Mouse (Mus musculus) layer of hippocampus, postnatal 36 days (tissue): ENCODE results near the gene Scgb1b29. TPM values are rescaled to one million over a fixed set of nuclear protein-coding genes. Genes with fewer than 3 reads are reported as not detected.
"Not testable (repeated sequence)": the region's sequence is repeated elsewhere in the genome, so short reads cannot be mapped to it uniquely, and the experiment has no call there.

Experiments
- DNase-seq, 2 experiments: peaks; one replicate each; pipeline ENCODE4 v3.0.0; 2022
- total RNA-seq, 2 experiments: library from RNA; stranded (reverse); gene quantifications; 2 replicates each; pipeline ENCODE4 v1.2.3; 2021

Scgb1b29 gene
- not detected for total RNA-seq

DNA sequence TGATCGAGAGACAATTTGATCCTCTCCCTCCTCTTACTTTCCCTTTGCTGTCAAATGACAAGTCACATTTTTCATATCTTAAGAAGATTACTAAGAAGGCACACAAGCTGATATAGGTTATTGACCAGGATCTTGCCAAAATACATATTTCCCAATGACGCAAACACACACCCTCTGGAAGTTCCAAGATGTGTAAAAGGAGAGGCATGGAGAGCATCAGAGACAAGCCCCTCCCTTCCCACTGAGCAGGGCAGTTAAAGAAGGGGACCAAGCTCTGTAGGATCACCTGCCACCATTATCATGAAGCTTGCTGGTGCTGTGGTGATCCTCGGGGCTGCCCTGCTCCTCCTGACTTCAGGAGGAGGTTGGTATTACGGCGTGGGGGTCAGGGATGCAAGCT is at the start of gene Scgb1b29:
Gene Scgb1b29, plus strand, starts transcription at position 301 of the 400 bp plus-strand sequence.
- not testable (repeated sequence) for DNase-seq

DNA sequence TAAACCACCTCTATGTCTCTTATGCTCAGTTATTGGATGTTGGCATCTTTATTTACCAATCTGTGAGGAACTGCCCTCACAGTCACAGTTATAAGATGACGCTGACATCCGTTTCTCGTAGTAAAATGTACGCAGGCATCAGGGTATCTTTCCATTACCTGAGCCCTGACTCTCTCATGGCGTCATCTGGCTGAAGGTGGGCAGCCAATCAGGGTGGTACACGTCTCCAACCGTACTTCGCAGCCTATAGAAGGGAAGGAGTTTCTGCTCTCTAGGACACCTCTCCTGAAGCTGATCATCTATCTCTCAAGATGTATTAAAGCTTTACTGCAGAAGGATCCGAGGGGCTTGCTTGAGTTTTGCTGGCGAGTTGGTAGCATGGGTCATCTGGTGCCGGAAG is 12.7 kb upstream of the Scgb1b29 start:
- DNase-seq: not testable (repeated sequence)

Other genes with a start within 250 kb of the Scgb1b29 start
- not detected for gene Scgb2b11, start 230.4 kb upstream of the Scgb1b29 start, total RNA-seq
- not detected for gene Scgb1b11, start 218.7 kb upstream of the Scgb1b29 start, total RNA-seq
- not detected for gene Scgb2b12, start 114.3 kb upstream of the Scgb1b29 start, total RNA-seq
- gene Scgb1b12, start 107.4 kb upstream of the Scgb1b29 start, total RNA-seq: not detected